Mouse (Mus musculus) heart, embryonic 10.5 days (tissue): ENCODE measurements around the gene Nutm1. TPM values are rescaled to one million over a fixed set of nuclear protein-coding genes. Genes with fewer than 3 reads are reported as not detected.
A peak's percentile ranks its signal among the peaks of the same experiment; 100 is the strongest.
"Not testable (repeated sequence)": the region's sequence is repeated elsewhere in the genome, so short reads cannot be mapped to it uniquely, and the experiment has no call there.

Experiments
- DNase-seq: peaks from one replicate; pipeline ENCODE4 v3.0.0-alpha.2; 2017; ENCODE audit warnings: low spot score
- H3K27ac ChIP-seq: fragments of 300-500 bp; sonication (generic); 2 replicates; pipeline ENCODE4 v1.5.1; 2016; ENCODE audit warnings: mild to moderate bottlenecking
- H3K27me3 ChIP-seq: fragments of 300-500 bp; sonication (generic); 2 replicates; pipeline ENCODE4 v1.6.1; 2016; ENCODE audit warnings: mild to moderate bottlenecking; ENCODE audit not compliant: poor library complexity, insufficient read depth, severe bottlenecking
- H3K36me3 ChIP-seq: fragments of 300-500 bp; sonication (generic); 2 replicates; pipeline ENCODE4 v1.6.1; 2016; ENCODE audit warnings: mild to moderate bottlenecking, moderate library complexity
- H3K4me1 ChIP-seq: fragments of 300-500 bp; sonication (generic); 2 replicates; pipeline ENCODE4 v1.6.1; 2016; ENCODE audit warnings: mild to moderate bottlenecking
- H3K4me3 ChIP-seq: fragments of 300-500 bp; sonication (generic); 2 replicates; pipeline ENCODE4 v1.5.1; 2016; ENCODE audit warnings: mild to moderate bottlenecking, moderate library complexity
- H3K9me3 ChIP-seq: fragments of 300-500 bp; sonication (generic); 2 replicates; pipeline ENCODE4 v1.6.1; 2016; ENCODE audit warnings: mild to moderate bottlenecking, moderate library complexity
- WGBS: fragments of 180-500 bp; shearing (Covaris S2); methylation state at CpG from one replicate; pipeline ENCODE4 v1.1.7; 2016; 5-methylcytosine and 5-hydroxymethylcytosine counted together
- polyA plus RNA-seq: library from polyadenylated mRNA; unstranded; fragments of >200 nt; fragmentation: Nextera tagmentation; extraction: Ambion mirVana; gene quantifications from 2 replicates; pipeline ENCODE4 v1.2.1, GENCODE M21; 2016

The Nutm1 gene
- 0.04 and 0.07 TPM in 2 replicates for polyA plus RNA-seq

- no peaks in the 10 kb centered on the region for H3K9me3 ChIP-seq
- H3K36me3 ChIP-seq: 0 out of 2 replicates have a peak, but pooled peaks cover 2% of the 10 kb centered on the region
- no peak within 1 kb of the TSS for H3K4me3 ChIP-seq
- H3K27me3 ChIP-seq: no peaks in the 10 kb centered on the region
- DNase-seq: no peak
- H3K27ac ChIP-seq: no peak within 1 kb of the TSS
- peaks cover 14% of the 10 kb centered on the region for H3K4me1 ChIP-seq
- 69% methylated on average over 10 of the region's 10 CpGs for WGBS
These were observed at the start of gene Nutm1 for GRCm38 (mm10) chr2:112259241-112259962. Nutm1 (minus strand) TSS chr2:112259291.

DNA sequence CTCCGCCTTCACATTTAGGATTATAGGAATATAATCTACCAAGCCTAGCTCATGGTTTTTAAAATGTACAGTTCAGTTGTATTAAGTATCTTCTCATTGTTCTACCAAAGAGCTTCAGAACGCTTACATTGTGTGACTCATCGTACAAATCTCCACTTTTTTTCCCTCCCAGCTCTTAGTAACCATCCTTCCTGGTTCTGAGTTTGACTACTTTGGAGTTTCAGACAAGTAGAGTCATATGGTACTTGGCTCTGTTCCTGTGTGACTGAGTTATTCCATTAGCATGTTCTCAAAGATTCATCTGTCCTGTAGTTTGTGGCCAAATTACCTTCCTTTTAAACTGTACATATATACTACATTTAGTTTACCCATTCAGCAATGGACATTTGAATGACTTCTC lies 49.6 kb upstream of the Nutm1 start:
- Histone ChIP-seq H3K9me3 (no peaks in the 10 kb centered on the region), H3K4me3 (no peak overlapping the region), H3K36me3 (no peaks in the 10 kb centered on the region), H3K27me3 (no peaks in the 10 kb centered on the region), H3K27ac (no peak overlapping the region), H3K4me1 (peaks cover 9% of the 10 kb centered on the region; the same call in 1 of the 2 replicates)
- 79% methylated on average over 3 of the region's 3 CpGs for WGBS
- DNase-seq: no peak

GRCm38 (mm10) chr2:112298221-112298620 lies 39.1 kb upstream of the Nutm1 start:
- H3K27ac ChIP-seq: no peak overlapping the region
- WGBS: 88% methylated on average over 4 of the region's 4 CpGs
- H3K4me1 ChIP-seq: no peaks in the 10 kb centered on the region
- no peaks in the 10 kb centered on the region for H3K27me3 ChIP-seq
- DNase-seq: no peak
- no peak overlapping the region for H3K4me3 ChIP-seq
- no peaks in the 10 kb centered on the region for H3K36me3 ChIP-seq
- H3K9me3 ChIP-seq: no peaks in the 10 kb centered on the region

- Histone ChIP-seq H3K27me3 (no peaks in the 10 kb centered on the region), H3K4me3 (no peak overlapping the region), H3K9me3 (no peaks in the 10 kb centered on the region), H3K36me3 (no peaks in the 10 kb centered on the region), H3K4me1 (no peaks in the 10 kb centered on the region), H3K27ac (peak overlapping the region; percentile 78; the same call in 1 of the 2 replicates)
- 49% methylated on average over 3 of the region's 3 CpGs for WGBS
- DNase-seq: no peak
These were observed 37.1 kb upstream of the Nutm1 start for GRCm38 (mm10) chr2:112296211-112296610.

- 75% methylated on average over 2 of the region's 2 CpGs for WGBS
- H3K36me3 ChIP-seq: no peaks in the 10 kb centered on the region
- no peaks in the 10 kb centered on the region for H3K27me3 ChIP-seq
- H3K9me3 ChIP-seq: no peaks in the 10 kb centered on the region
- no peak overlapping the region for H3K4me3 ChIP-seq
- H3K4me1 ChIP-seq: no peaks in the 10 kb centered on the region
- H3K27ac ChIP-seq: no peak overlapping the region
- DNase-seq: no peak
These were observed 33.7 kb upstream of the Nutm1 start for GRCm38 (mm10) chr2:112292823-112293222.

GRCm38 (mm10) chr2:112289507-112289906 lies 30.4 kb upstream of the Nutm1 start:
- Histone ChIP-seq H3K27ac (no peak overlapping the region), H3K4me1 (no peaks in the 10 kb centered on the region), H3K27me3 (no peaks in the 10 kb centered on the region), H3K4me3 (no peak overlapping the region), H3K9me3 (no peaks in the 10 kb centered on the region), H3K36me3 (no peaks in the 10 kb centered on the region)
- no peak for DNase-seq
- WGBS: 85% methylated on average over 3 of the region's 3 CpGs

DNA sequence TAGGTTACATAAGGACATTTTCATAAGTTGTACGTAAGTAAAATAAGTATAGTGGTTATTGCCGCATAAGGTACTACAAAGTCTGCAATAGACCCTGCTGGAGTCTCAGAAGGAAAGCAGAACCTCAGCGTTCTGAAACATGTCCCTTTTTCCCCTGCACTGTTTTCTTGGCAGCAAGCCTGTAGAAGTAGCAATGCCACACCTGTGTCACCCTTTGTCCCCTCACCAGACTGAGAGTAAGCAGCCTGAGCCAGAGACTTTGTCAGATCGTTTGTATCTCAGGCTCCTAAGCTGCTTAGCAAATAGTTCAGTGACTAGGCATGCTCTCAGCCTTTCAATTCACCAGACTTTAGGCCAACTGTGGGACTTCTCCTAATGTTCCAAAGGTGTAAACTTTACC lies 28.0 kb upstream of the Nutm1 start:
- no peak for DNase-seq
- H3K36me3 ChIP-seq: no peaks in the 10 kb centered on the region
- 71% methylated on average over 4 of the region's 4 CpGs for WGBS

DNA sequence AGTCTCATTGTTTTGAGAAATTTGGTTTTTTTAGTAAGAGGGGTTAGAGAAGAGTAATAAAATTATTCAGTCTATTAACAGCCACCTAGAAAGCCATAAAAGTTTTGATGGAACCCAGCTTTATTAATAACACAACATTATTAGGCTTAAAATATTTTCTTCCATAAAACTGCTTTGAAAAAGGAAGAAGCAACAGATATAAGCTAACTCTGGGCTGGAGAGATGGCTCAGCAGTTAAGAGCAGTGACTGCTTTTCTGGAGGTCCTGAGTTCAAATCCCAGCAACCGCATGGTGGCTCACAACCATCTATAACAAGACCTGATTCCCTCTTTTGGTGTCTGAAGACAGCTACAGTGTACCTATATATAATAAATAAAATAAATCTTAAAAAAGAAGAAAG lies 27.0 kb upstream of the Nutm1 start:
- H3K36me3 ChIP-seq, H3K4me3 ChIP-seq, H3K27me3 ChIP-seq, H3K9me3 ChIP-seq, H3K4me1 ChIP-seq, H3K27ac ChIP-seq, DNase-seq: not testable (repeated sequence)
- 87% methylated on average over 1 of the region's 1 CpGs for WGBS

More for the DNA sequence above, 28.0 kb upstream of the Nutm1 start:
- no peaks in the 10 kb centered on the region for H3K27me3 ChIP-seq
- H3K9me3 ChIP-seq: no peaks in the 10 kb centered on the region
- H3K4me3 ChIP-seq: no peak overlapping the region
- H3K4me1 ChIP-seq: no peaks in the 10 kb centered on the region
- H3K27ac ChIP-seq: no peak overlapping the region

GRCm38 (mm10) chr2:112285031-112285390 lies 25.9 kb upstream of the Nutm1 start:
- Histone ChIP-seq H3K4me3 (peak overlapping the region; percentile 76), H3K27me3 (no peaks in the 10 kb centered on the region), H3K27ac (no peak overlapping the region), H3K4me1 (no peaks in the 10 kb centered on the region), H3K36me3 (no peaks in the 10 kb centered on the region), H3K9me3 (no peaks in the 10 kb centered on the region)
- WGBS: 64% methylated on average over 6 of the region's 6 CpGs
- no peak for DNase-seq

GRCm38 (mm10) chr2:112284363-112285030 lies 25.4 kb upstream of the Nutm1 start:
- no peaks in the 10 kb centered on the region for H3K4me1 ChIP-seq
- H3K27ac ChIP-seq: peak overlapping the region; percentile 87
- DNase-seq: peak; percentile 88
- WGBS: 2% methylated on average over 21 of the region's 21 CpGs
- peak overlapping the region; percentile 76 for H3K4me3 ChIP-seq
- H3K36me3 ChIP-seq: no peaks in the 10 kb centered on the region
- H3K9me3 ChIP-seq: no peaks in the 10 kb centered on the region
- no peaks in the 10 kb centered on the region for H3K27me3 ChIP-seq

GRCm38 (mm10) chr2:112282846-112283245 lies 23.8 kb upstream of the Nutm1 start:
- DNase-seq: no peak
- no peaks in the 10 kb centered on the region for H3K36me3 ChIP-seq
- H3K27me3 ChIP-seq: no peaks in the 10 kb centered on the region
- no peaks in the 10 kb centered on the region for H3K4me1 ChIP-seq
- 95% methylated on average over 1 of the region's 1 CpGs for WGBS
- H3K27ac ChIP-seq: no peak overlapping the region
- H3K4me3 ChIP-seq: no peak overlapping the region
- H3K9me3 ChIP-seq: no peaks in the 10 kb centered on the region

DNA sequence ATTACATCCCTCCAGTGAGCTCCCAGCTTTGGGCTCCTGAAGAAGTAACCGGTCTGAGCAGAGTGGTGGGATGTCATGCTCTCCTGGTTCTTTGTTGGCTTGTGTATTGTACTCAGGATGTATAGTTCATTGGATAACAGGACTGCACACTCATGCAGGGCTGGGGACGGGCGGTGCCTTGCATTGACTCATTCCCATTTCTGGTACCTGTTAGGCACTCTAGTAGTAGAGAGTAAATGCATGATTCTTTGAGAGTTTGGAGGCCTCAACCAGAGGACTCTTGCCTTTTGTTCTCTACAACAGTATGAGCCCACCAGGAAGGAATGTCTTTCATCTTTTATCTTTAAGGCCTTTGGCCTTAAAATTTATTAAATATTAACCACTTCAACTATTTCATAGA lies 17.8 kb upstream of the Nutm1 start:
- no peak overlapping the region for H3K4me3 ChIP-seq
- H3K9me3 ChIP-seq: no peaks in the 10 kb centered on the region
- DNase-seq: no peak
- no peaks in the 10 kb centered on the region for H3K4me1 ChIP-seq
- WGBS: 93% methylated on average over 3 of the region's 3 CpGs
- H3K27ac ChIP-seq: no peak overlapping the region
- H3K36me3 ChIP-seq: peaks cover 3% of the 10 kb centered on the region; the same call in 1 of the 2 replicates
- H3K27me3 ChIP-seq: no peaks in the 10 kb centered on the region

DNA sequence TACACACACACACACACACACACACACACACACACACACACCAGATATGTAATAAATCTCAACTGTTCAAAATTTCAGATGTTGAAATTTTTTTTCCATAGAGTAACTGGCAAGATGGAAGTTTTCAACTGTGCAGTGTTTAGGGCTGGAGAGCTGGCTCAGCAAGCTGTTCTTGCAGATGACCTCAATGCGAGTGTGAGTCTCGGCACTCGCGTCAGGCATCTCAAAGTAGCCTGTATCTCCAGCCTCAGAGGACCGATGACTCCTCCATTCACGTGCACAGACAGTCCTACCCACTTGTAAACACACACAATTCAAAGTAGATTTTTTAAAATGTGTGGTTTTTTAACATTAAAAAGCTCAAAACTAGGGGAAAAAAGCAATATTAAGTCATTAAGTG lies 14.4 kb upstream of the Nutm1 start:
- Histone ChIP-seq H3K9me3 (no peaks in the 10 kb centered on the region), H3K27ac (no peak overlapping the region), H3K4me1 (peaks cover 3% of the 10 kb centered on the region; the same call in 1 of the 2 replicates), H3K36me3 (peaks cover 7% of the 10 kb centered on the region; the same call in 1 of the 2 replicates), H3K27me3 (no peaks in the 10 kb centered on the region), H3K4me3 (no peak overlapping the region)
- 86% methylated on average over 6 of the region's 6 CpGs for WGBS
- DNase-seq: no peak
